Mouse (Mus musculus): ENCODE results near the gene Adamts7. TPM values are rescaled to one million over a fixed set of nuclear protein-coding genes. Genes with fewer than 3 reads are reported as not detected.

The Adamts7 gene
- polyA plus RNA-seq, 1 experiment: 3.1 TPM

- TF ChIP-seq CTCF (IDR thresholded peaks at IDR 0.05; ENCODE audit: control insufficient read depth, insufficient read depth, low read length) (no peak), POLR2A (IDR thresholded peaks at IDR 0.05; ENCODE audit: borderline replicate concordance, control insufficient read depth, low read depth, low read length) (no peak)
- H3K27ac ChIP-seq (ENCODE audit: control insufficient read depth, insufficient read depth, low read depth, low read length, poor library complexity): no peak overlapping the region
- 82% methylated on average over 18 of the region's 18 CpGs for WGBS
- 0 out of 2 replicates have a peak, but pooled peaks cover 1% of the 10 kb centered on the region for H3K4me1 ChIP-seq (ENCODE audit: control insufficient read depth, insufficient read depth, low read length)
- no peak overlapping the region for H3K4me3 ChIP-seq (replicated peaks; ENCODE audit: control insufficient read depth, low read depth, low read length)
These were observed 20.0 kb downstream of the Adamts7 start for GRCm38 (mm10) chr9:90182636-90183421.

- Histone ChIP-seq H3K4me1 (ENCODE audit: control insufficient read depth, insufficient read depth, low read length) (0 out of 2 replicates have a peak, but pooled peaks cover 1% of the 10 kb centered on the region), H3K27ac (ENCODE audit: control insufficient read depth, insufficient read depth, low read depth, low read length, poor library complexity) (no peak overlapping the region), H3K4me3 (replicated peaks; ENCODE audit: control insufficient read depth, low read depth, low read length) (no peak overlapping the region)
- WGBS: 66% methylated on average over 3 of the region's 3 CpGs
- no peak for TF ChIP-seq POLR2A (IDR thresholded peaks at IDR 0.05; ENCODE audit: borderline replicate concordance, control insufficient read depth, low read depth, low read length)
- TF ChIP-seq CTCF (IDR thresholded peaks at IDR 0.05; ENCODE audit: control insufficient read depth, insufficient read depth, low read length): no peak
These were observed 20.7 kb downstream of the Adamts7 start for GRCm38 (mm10) chr9:90183550-90183949.

DNA sequence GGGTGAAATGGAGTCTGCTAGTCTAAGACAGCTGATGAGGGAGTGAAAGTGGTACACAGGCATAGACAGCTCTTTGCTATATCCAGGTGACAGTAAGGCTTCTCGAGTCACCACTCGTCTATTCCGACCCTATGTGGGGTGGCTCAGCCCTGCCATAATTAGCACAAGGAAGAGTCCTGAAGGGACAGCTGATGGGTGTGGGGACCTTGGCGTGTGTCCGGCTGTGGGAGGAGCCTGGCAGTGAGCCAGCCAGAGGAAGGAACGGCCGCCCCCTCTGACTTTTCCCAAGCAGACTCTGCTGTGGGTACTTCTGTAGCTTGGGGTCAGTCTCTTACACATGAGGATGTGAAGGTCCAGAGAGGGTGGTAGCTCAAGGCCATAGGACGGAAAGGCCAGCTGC is 21.2 kb downstream of the Adamts7 start:
- 0 out of 2 replicates have a peak, but pooled peaks cover 1% of the 10 kb centered on the region for H3K4me1 ChIP-seq (ENCODE audit: control insufficient read depth, insufficient read depth, low read length)
- 58% methylated on average over 8 of the region's 8 CpGs for WGBS
- no peak overlapping the region for H3K27ac ChIP-seq (ENCODE audit: control insufficient read depth, insufficient read depth, low read depth, low read length, poor library complexity)
- TF ChIP-seq CTCF (IDR thresholded peaks at IDR 0.05; ENCODE audit: control insufficient read depth, insufficient read depth, low read length) (no peak), POLR2A (IDR thresholded peaks at IDR 0.05; ENCODE audit: borderline replicate concordance, control insufficient read depth, low read depth, low read length) (no peak)
- no peak overlapping the region for H3K4me3 ChIP-seq (replicated peaks; ENCODE audit: control insufficient read depth, low read depth, low read length)

GRCm38 (mm10) chr9:90185356-90185910 is 22.6 kb downstream of the Adamts7 start:
- no peak for TF ChIP-seq POLR2A (IDR thresholded peaks at IDR 0.05; ENCODE audit: borderline replicate concordance, control insufficient read depth, low read depth, low read length)
- no peak for TF ChIP-seq CTCF (IDR thresholded peaks at IDR 0.05; ENCODE audit: control insufficient read depth, insufficient read depth, low read length)
- H3K4me3 ChIP-seq (replicated peaks; ENCODE audit: control insufficient read depth, low read depth, low read length): no peak overlapping the region
- WGBS: 60% methylated on average over 8 of the region's 8 CpGs
- H3K4me1 ChIP-seq (ENCODE audit: control insufficient read depth, insufficient read depth, low read length): no peaks in the 10 kb centered on the region
- H3K27ac ChIP-seq (ENCODE audit: control insufficient read depth, insufficient read depth, low read depth, low read length, poor library complexity): no peak overlapping the region

GRCm38 (mm10) chr9:90188893-90189292 is 26.0 kb downstream of the Adamts7 start:
- WGBS: 78% methylated on average over 4 of the region's 4 CpGs
- Histone ChIP-seq H3K4me1 (ENCODE audit: control insufficient read depth, insufficient read depth, low read length) (no peaks in the 10 kb centered on the region), H3K4me3 (replicated peaks; ENCODE audit: control insufficient read depth, low read depth, low read length) (no peak overlapping the region), H3K27ac (ENCODE audit: control insufficient read depth, insufficient read depth, low read depth, low read length, poor library complexity) (no peak overlapping the region)
- TF ChIP-seq POLR2A (IDR thresholded peaks at IDR 0.05; ENCODE audit: borderline replicate concordance, control insufficient read depth, low read depth, low read length): no peak
- no peak for TF ChIP-seq CTCF (IDR thresholded peaks at IDR 0.05; ENCODE audit: control insufficient read depth, insufficient read depth, low read length)

DNA sequence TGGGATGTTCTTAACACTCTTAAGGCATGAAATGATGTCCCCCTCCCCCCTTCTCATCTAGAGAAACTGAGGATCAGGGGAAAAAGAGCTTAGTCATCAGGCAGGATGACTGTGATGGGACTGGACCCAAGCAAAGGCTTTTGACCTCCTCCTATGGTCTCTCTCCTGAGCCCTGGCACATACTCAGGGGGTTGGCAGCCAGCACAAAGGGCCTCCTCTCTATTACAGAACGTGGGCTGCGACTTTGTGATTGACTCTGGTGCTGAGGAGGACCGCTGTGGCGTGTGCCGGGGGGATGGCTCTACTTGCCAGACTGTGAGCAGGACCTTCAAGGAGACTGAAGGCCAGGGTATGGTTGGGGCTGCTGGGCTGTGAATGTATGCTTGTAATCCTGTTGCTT is 26.5 kb downstream of the Adamts7 start:
- Histone ChIP-seq H3K4me1 (ENCODE audit: control insufficient read depth, insufficient read depth, low read length) (no peaks in the 10 kb centered on the region), H3K4me3 (replicated peaks; ENCODE audit: control insufficient read depth, low read depth, low read length) (no peak overlapping the region), H3K27ac (ENCODE audit: control insufficient read depth, insufficient read depth, low read depth, low read length, poor library complexity) (no peak overlapping the region)
- 79% methylated on average over 5 of the region's 5 CpGs for WGBS
- TF ChIP-seq CTCF (IDR thresholded peaks at IDR 0.05; ENCODE audit: control insufficient read depth, insufficient read depth, low read length): no peak
- no peak for TF ChIP-seq POLR2A (IDR thresholded peaks at IDR 0.05; ENCODE audit: borderline replicate concordance, control insufficient read depth, low read depth, low read length)

DNA sequence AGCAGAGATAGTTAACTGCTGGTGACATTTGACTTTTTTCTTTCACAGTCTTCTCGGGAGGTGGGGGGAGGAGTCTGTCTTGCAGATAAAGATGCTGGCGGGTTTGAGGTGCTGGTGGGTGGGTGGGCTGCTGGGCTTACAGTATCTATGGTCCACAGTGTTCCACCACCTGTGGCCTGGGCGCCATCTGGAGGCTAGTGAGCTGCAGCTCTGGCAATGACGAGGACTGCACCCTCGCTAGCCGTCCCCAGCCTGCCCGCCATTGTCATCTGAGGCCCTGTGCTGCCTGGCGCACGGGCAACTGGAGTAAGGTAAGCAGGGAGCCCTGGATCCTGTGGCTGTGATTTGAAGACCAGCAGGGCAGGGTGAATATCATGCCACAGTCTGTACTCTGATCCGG is 32.1 kb downstream of the Adamts7 start:
- TF ChIP-seq POLR2A (IDR thresholded peaks at IDR 0.05; ENCODE audit: borderline replicate concordance, control insufficient read depth, low read depth, low read length) (no peak), CTCF (IDR thresholded peaks at IDR 0.05; ENCODE audit: control insufficient read depth, insufficient read depth, low read length) (no peak)
- 71% methylated on average over 10 of the region's 10 CpGs for WGBS
- no peak overlapping the region for H3K4me3 ChIP-seq (replicated peaks; ENCODE audit: control insufficient read depth, low read depth, low read length)
- peaks cover 6% of the 10 kb centered on the region; the same call in 1 of the 2 replicates for H3K4me1 ChIP-seq (ENCODE audit: control insufficient read depth, insufficient read depth, low read length)
- no peak overlapping the region for H3K27ac ChIP-seq (ENCODE audit: control insufficient read depth, insufficient read depth, low read depth, low read length, poor library complexity)

DNA sequence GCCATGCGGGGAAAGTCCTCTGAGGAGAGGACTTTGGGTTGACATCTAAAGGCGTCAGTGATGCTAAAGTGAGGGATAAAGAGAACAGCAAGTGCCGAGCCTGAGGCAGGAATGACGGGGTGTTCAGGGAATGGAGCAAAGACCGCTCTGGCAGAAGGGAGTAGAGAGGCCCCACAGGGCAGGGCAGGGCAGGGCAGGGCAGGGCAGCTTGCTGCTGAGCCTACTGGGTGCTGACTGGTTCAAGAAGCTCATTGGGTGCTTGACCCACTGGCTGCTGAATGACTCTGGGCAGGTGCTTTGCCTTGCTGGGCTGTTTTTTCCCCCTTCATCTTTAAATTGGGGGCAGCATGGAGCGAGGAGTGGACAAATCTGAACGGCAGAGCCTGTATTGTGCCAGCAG is 33.4 kb downstream of the Adamts7 start:
- 86% methylated on average over 7 of the region's 7 CpGs for WGBS
- Histone ChIP-seq H3K4me3 (replicated peaks; ENCODE audit: control insufficient read depth, low read depth, low read length) (no peak overlapping the region), H3K27ac (ENCODE audit: control insufficient read depth, insufficient read depth, low read depth, low read length, poor library complexity) (no peak overlapping the region), H3K4me1 (ENCODE audit: control insufficient read depth, insufficient read depth, low read length) (peaks cover 6% of the 10 kb centered on the region; the same call in 1 of the 2 replicates)
- TF ChIP-seq POLR2A (IDR thresholded peaks at IDR 0.05; ENCODE audit: borderline replicate concordance, control insufficient read depth, low read depth, low read length) (no peak), CTCF (IDR thresholded peaks at IDR 0.05; ENCODE audit: control insufficient read depth, insufficient read depth, low read length) (no peak)
